Mouse (Mus musculus): Measurements from ENCODE around the gene Foxs1.

DNA sequence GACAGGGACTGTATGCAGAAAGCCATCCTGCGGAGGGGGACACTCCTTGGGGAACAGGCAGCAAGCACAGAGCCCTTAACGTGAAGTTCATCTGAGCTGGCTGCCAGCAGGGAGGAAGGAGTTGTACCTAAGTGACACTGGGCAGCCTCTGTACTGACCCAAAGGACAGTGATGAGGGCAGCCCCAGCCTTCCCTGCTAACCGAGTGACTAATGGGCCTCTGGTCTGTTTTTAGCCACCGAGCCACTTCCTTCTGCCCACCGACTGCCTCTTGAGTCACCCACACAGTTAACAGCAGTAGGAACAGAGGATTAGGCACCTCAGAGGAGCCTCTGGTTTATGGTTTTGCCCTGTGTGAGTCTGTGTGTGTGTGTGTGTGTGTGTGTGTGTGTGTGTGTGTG lies 5.6 kb downstream of the Foxs1 start:
- no peak for TF ChIP-seq CTCF (IDR thresholded peaks at IDR 0.05; ENCODE audit: extremely low read depth, insufficient read length, insufficient replicate concordance, low read depth, low read length)
- TF ChIP-seq POLR2A (IDR thresholded peaks at IDR 0.05; ENCODE audit: low read depth, low read length) = no peak

All from small intestine, adult 2 months (tissue).